Mouse (Mus musculus) CH12F3 (cell line): ENCODE measurements around the gene Fbln7.

Experiments used
- in situ Hi-C: fragments of 300-500 bp; cut with MboI; formaldehyde crosslinking; loops from 2 replicates; pipeline ENCODE4 v1.14.3; 2020; ENCODE audit warnings: low sequenced_read_pairs

Gene Fbln7

DNA sequence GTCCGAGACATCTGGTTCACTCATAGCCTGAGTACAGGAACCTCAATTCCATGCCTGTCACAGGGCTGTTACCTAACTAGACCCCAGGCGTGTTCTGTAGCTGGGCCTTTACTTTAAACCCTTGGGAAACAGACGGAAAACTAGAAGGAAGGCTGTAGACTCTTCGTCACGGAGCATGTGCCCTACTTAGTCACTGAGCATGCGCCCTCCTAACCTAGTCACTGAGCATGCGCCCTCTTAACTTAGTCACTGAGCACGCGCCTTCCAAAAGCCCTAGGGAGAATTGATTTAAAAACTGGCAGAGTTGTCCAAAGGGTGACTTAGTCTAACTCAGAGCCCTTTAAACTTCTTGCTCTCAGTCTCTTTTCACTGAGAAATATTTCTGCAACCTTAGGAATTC, at the start of gene Fbln7:
TSS of gene Fbln7 (plus strand) at position 346 of the 400 bp plus-strand sequence.
- in situ Hi-C loops = no loop called here

DNA sequence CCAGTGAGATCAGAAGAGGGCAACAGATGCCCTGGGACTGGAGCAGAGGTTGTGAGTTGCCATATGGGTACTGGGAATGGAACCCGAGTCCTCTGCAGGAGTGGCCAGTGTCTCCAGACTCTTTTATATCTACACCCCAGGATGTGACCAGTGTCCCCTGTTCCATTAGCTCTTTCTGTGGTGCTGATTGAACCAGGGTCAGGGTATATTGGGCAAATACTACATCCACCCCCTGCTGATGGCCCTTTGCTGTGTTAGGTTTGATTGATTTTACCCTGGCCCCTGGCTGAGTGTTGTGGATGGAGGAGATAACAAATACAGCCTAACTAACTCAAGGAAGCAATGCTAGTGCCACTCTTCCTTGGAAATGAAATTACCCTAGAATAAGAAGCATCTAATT, 46.5 kb upstream of the Fbln7 start:
- in situ Hi-C loops = loop anchor here (10.0 kb wide), 1 partner anchor 122 kb away; the partner anchor contains the start of gene Mertk

DNA sequence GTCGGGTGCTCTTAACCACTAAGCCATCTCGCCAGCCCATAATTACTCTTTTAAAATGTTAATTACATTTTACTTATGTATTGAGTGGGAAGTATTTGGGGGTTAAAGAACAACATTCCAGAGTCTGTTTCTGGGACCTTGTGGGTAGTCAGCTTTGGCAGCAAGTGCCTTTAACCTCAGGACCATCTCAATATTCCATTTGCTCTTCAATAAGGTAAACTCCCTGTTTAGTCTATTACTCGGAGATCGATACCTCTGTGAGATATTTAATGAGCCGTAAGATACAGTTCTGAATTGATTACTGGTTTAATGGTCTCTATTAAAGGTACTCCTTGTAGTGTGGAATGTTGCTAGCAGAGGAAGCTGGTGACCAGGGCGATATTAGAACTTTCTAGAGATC, 45.9 kb upstream of the Fbln7 start:
- in situ Hi-C loops = loop anchor here (10.0 kb wide), 1 partner anchor 122 kb away; the partner anchor contains the start of gene Mertk

DNA sequence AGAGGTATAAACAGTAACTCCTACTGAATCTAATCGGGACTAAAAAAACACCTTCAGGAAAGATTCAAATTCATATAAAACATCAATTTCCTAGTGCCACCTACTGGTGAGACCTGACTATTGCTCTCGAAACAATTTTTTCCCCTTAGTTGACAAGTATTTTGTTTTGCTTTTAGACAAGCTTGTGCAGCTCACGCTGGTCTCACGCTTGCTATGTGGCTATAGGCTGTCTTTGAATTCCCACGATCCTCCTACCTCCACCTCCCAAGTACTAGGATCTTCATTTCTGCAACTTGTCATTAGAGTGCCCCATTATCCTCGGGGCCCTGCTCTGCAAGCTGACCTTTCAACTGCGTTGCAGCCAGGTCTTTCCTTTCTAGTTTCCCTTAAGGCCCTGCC, 45.4 kb upstream of the Fbln7 start:
- in situ Hi-C loops = loop anchor here (10.0 kb wide), 1 partner anchor 123 kb away; the partner anchor contains the start of gene Mertk

DNA sequence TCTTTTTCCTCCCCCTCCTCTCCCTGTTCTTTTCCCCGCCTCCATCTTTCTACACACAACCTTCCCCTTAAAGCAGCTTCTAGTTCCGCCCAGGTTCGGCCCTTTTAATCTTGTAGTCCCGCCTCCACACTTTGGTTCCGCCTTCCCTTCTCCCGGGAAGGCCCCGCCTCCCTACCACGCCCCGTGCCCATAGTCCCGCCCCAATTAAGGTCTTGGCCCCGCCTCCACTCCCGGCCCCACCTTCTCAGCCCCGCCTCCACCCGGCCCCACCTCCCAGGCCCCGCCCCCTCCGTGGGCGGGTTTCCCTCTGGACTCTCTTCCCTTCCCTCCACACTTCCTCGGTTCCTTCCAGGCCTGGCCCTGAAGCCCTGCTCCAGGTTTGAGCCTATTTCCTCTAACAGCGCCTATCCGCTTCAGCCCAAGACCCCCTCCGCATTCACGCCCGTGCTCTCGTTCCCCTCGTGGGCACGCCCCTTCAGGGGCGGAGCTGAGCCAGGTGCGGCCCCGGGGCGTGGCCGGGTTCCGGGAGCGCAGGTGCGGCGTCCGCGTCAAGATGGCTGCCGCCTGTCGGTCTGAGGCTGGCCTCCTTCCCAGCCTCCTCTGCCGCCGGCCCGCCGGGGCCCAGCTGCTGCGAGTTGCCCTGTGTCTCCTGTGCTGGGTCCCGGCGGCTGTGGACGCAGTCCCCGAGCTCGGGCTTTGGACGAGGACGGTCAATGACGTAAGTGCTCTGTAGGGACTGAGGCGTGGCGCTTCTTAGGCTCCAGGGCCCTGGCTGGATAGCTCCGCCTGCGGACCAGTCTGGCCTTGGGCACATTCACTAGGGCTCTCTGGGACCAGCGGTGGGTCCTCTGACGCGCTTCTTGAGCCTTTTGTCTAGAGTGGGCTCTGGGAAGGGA, 44.7 kb upstream of the Fbln7 start, which contains the start of gene Tmem87b:
TSS of gene Tmem87b (plus strand) at position 333 of the 896 bp plus-strand sequence.
- in situ Hi-C loops = loop anchor here (10.0 kb wide), 1 partner anchor 123 kb away; the partner anchor contains the start of gene Mertk

DNA sequence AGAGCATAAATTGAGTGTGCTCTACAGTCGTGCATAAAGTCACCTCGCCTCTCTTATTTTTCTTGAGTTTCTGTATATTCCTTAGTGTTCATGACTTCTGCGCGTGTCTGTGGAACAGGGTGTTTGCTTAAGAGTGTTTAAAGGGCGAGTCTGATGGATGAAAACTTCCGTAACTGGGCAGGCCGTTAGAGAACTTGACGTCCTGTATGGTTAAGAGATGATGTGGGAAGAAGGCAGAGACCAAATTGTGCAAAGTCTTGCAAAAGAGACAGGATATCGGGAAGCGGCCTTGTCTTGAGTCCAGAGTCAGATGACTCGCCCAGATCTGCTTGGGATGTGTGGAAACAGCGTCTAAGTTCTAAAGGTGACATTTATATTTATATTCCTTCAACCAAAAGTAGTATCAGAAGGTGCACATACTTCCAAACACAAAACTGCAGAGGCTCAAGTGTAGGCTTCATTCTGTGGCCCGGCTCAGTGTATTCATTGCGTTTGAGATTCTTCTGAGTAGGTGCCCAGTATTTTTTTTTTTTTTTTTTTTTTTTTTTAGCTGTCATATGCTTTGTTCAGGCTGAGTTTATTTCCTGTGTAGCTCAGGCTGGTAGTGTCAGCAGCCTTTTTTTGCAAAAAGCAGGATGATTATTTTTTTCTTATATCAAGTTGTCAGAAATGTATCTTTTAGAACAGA, 43.7 kb upstream of the Fbln7 start:
- in situ Hi-C loops = loop anchor here (10.0 kb wide), 1 partner anchor 124 kb away; the partner anchor contains the start of gene Mertk

DNA sequence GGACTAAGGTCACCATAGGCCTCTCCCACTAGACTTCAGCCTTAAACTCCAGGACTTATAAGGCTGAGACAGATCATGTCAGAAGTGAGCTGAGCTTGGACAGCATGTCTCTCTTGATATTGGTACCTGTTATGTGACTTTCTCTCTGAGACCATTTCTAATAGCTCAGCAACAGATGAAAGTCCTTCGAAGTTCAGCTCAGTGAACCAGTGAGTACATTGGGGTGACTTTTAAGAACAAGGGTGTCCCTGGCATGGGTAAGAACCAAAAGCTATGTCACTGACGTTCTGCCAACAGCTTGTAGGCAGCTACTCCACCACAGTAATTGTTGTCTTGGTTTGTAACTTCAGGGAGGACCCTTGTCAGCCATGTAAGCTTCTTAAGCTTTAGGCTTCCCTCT, 42.1 kb upstream of the Fbln7 start:
- in situ Hi-C loops = no loop called here

DNA sequence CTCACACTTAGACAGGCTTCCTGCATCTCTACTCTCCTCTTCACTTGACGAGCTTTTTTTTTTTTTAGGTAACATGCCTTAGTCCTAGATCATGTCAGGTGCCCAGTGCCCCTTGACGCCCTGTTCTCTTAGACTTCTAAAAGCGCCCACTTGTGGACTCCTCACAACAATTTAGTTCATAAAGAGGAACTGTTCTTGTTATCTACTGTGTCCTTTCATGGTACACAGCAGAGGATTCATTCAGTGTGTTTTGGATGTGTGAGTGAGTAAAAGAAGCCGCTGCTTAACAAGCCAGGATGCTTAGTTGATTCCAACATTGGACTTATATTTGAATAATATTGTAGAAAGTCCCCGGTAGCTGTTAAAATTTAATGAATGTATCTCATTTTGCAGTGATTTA, 38.9 kb upstream of the Fbln7 start:
- in situ Hi-C loops = no loop called here

DNA sequence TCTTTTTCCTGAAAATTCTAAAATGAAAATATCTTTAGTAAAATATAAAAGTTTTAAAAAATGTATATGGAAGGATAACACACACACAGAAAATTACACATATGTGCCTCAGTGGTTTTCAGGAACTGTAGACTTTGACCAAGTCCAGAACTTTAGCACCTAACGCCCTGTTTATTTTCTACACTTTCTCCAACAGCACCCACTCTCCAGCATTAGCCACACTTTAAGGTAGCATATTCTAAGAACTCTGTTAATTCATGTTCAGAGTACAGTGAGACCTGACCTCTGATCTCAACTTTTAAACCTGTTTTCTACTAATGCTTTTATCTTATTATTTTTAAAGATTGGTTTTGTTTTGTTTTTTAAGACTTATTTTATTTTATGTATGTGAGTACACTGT, 35.0 kb upstream of the Fbln7 start:
- in situ Hi-C loops = no loop called here

DNA sequence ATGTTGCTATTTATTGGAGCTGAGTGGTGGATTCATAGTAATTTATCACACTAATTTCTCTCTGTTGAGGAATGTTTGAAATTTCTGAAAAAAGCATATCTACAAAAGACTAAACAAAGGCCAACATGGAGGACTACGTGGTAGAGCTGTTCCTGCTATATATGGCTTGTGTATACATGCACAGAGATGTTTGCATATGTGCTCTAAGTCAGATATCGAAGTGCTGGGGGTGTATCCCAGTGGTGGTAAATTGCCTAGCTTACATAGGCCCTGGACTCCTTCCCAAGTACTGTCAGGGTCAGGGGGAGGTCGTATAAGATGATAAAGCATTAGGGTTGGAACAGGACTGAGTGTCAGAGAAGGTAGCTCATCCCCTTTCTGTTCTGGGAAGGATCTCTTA, 30.2 kb upstream of the Fbln7 start:
- in situ Hi-C loops = no loop called here

DNA sequence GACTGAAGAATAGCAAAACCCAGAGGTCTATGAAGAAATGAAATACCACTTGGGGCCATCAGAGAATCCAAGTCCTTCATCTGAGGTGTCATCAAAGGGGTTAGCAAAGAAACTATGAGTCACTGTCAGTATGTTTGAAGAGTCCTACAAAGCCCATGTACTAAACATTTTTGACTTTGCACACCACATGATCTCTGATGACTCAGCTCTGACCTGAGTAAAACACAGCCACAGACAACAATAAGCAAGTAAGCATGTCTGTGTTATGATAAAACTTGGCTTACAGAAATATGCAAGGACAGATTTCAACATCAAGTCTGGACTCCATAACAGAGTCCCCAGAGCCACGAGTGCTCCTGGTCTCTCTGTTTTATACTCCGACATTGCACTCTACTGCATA, 29.7 kb upstream of the Fbln7 start:
- in situ Hi-C loops = no loop called here

DNA sequence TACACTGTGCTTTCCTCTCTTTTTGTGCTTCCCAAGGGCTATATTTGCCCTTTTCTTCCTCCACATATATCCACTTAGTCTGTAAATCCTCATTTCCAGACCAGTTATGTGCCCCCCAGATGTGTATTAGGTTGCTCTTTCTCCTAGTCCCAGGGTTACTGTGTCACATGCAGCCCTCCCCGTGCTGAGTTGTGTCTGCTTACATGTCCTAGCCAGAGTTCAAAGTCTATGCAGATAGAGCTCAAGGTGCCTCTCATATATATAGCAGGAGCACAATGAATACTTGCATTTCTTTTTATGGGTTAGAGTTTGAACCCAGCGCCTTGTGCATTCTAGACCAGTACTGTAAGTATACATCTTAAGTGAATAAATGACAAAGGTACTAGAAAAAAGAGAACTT, 29.3 kb upstream of the Fbln7 start:
- in situ Hi-C loops = no loop called here

DNA sequence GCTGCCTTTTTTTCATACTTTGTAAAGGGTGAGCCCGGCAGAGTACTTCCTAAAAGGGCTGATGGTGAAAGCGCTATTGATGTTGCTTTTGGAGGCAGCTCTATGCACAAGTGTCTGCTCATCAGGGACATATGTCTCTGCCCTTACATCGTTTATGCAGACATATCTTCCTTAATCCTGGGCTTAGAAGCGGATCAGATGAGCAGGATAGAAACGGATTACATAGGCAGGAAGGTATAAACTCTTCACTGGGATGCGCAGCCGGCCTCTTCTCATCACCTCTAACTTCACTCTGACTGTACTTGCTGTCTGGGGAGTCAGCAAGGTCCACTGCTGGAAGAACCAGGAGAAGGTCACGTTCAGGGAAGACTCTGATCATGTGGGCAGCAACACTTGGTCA, 25.2 kb upstream of the Fbln7 start:
- in situ Hi-C loops = no loop called here

DNA sequence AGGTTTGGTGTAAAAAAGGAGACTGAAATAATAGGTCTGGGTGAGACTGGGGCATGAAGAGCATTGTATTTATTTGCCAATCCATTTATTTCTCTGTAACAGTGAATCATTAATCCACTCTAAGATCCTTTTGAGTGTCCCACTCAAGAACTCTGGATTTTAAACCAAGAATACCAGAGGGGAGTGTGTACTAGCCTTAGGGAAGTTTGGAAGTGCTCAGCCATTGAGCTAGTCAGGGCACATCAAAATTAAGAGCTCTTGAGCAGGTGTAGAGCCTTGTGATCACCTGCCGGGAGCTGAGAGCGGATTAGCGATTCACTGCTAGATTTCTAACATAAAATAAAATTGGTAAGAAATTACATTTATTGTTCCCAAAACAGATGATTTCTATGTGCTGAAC, 24.2 kb upstream of the Fbln7 start:
- in situ Hi-C loops = no loop called here

DNA sequence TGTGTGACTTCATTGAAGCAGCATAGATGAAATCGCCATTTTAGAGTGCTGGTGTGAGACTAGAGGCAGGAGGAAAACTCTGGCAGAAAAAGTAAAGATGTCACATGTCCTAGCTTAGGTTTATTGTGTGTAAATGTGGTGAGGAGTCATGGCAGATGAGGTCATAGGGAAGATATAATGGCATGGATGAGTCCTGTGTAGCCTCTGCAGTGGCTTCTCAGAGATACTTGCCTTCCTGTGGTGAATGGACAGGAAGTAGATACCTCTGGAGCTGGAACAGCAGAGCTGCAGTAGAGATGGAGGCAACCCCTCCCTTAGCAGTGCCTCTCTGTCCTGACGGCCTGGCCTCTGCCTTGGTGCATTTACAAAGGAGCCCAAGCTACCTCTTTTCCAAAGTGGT, 23.3 kb upstream of the Fbln7 start:
- in situ Hi-C loops = no loop called here

DNA sequence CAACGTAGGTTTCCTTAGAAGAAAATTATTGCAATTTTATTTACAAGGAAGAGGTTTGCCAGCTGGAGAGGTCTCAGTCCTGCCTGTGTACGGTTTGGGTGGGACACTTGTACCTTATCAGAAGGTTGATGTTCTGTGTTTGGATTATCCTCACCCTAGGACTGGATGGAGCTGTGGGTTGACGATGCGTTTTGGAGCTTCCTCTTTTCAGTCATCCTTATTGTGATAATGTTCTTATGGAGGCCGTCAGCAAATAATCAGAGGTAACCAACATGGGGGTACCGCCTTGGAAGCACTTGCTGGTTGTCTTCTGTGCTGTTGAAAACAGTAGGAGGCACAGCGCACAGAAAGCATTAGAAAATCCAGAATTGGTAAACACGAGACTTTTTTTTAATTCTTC, 20.3 kb upstream of the Fbln7 start:
- in situ Hi-C loops = no loop called here

DNA sequence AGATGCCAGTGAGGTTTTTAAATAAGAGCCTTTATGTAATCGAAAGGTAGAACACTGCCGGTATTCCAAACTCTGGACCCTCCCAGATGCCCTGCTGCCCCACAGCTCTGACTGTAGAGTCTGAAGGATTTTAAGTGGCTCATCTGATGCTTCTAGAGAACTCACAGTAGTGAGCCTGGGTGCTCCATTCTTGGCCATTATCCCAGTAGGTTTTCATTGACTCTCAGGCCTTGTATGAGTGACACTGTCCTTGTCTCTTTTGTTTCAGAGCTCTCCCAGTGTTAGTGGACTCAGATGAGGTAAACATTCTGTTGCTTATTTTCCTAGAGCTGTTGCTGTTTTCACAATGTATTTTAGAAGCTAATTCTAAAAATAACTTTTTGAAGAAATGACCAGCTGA, 12.7 kb upstream of the Fbln7 start:
- in situ Hi-C loops = no loop called here

DNA sequence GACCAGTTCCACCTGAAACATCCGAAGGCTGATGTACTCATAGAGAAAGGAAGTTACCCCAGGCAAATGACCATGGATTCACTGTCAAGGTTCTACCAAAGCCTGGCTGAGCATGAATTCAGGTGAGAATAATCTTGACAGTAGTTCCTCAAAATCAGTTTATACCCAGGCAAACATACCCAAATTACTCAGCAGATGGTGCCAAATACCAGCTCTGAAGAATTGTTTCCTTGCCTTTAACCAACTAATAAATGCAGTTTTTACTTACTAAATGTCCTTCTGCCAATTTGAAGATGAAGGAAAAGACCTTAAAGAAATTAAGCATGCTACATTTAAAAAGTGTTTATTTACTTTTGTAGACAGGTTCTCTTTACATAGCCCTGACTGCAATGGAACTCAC, 6.1 kb upstream of the Fbln7 start:
- in situ Hi-C loops = no loop called here

DNA sequence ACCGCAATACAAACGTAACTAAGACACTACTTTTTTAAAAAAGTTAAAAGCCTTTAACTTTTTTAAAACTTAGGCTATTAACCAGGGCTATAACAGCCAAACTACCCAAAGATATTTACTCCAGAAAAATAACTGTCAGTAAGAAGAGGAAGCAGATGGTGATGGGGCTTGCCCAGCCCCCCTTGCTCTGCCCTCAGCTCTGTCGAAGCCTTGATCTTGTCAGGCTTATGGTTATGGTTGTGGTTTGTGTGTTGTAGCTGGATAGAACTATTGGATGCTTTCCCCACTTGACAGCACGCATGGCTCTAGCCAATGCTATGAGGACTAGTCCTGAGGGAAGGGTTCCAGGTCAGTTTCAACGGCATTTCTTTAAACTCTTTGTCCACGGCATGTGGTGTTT, 3.8 kb upstream of the Fbln7 start:
- in situ Hi-C loops = no loop called here

DNA sequence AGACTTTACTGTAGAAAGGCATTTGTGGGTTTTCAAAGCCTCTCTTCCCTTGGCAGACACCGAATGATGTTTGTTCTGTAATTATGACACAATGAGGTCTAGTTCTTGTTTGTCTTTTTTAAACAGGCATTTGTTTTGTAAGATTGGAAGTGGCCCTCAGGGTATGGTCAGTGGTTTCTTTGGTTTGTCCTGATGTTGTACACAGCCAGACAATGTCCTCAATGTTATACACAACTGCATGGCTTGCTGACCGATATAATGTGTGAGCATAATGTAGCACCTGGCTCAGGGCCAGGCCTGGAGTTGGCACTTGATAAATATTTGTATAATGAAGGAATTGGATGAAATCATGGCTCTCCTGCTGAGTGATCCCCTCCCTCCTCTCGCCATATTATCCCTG, 2.9 kb upstream of the Fbln7 start:
- in situ Hi-C loops = no loop called here

DNA sequence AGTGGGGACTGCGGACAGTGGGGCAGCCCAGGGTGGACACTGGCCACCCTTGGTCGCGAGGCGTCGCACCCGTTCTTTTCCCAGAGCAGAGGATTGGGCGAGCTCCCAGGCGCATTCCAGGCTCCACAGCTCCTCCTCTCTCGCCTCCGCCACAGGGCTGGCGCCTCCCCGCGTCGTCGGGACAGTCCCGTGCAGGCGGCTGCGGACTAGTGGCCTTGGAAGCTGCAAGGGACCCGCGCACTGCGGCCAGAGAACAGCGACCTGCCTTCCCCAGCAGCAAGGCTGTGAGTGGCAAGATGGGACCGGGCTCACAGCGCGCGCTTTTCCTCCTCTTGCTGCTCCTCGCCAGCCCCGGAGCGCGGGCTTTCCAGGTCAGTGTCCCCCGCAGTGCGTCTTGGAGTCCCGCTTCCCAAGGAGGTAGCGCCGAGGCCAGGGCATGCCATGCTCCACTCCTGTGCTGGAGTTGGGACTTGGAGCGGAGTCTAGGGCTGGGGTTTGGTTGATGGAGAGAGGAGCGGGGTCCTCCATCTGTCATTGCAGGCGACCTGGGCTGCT, 1.1 kb downstream of the Fbln7 start:
- in situ Hi-C loops = no loop called here

DNA sequence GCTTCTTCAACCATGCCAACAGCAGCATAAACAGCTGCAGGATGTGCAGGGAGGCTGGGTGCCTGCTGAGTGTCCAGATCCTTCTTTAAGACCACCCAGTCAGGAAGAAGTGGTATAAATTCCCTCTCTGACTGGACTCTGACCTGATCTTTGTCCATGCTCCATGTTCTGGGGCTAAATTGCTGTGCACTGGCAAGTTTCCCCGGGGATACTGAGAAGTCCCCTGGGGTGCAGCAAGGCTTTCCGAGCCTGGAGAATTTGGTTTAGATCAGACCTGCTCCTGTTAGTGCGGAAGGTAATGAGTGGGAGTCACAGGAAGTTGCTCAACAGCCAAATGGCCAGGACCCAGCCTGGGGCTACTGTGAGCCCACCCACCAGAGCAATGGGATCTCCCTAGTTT, 2.3 kb downstream of the Fbln7 start:
- in situ Hi-C loops = no loop called here
